Mouse (Mus musculus): ENCODE measurements around the gene Tex10. TPM values are rescaled to one million over a fixed set of nuclear protein-coding genes. Genes with fewer than 3 reads are reported as not detected.

Tex10 gene
- polyA plus RNA-seq, 1 experiment: 11.3 TPM

GRCm38 (mm10) chr4:48427413-48427812, 45.8 kb downstream of the Tex10 start:
- Histone ChIP-seq H3K27me3 (ENCODE audit: control insufficient read depth, insufficient read depth, insufficient read length) (no peaks in the 10 kb centered on the region), H3K36me3 (ENCODE audit: control insufficient read depth, insufficient read depth) (peaks cover 36% of the 10 kb centered on the region), H3K4me2 (ENCODE audit: low read depth) (no peak overlapping the region)

GRCm38 (mm10) chr4:48423738-48424137, 49.5 kb downstream of the Tex10 start:
- TF ChIP-seq MAX (IDR thresholded peaks at IDR 0.05; ENCODE audit: low read depth): no peak
- no peak for TF ChIP-seq POLR2AphosphoS2 (IDR thresholded peaks at IDR 0.05; ENCODE audit: insufficient read length, low read depth)
- TF ChIP-seq TCF12 (IDR thresholded peaks at IDR 0.05; ENCODE audit: insufficient read depth, poor library complexity, severe bottlenecking): no peak
- TF ChIP-seq USF1 (IDR thresholded peaks at IDR 0.05; ENCODE audit: low read depth): no peak
- TF ChIP-seq POLR2A (IDR thresholded peaks at IDR 0.05; ENCODE audit: insufficient read length, low read depth): no peak
- TF ChIP-seq REST (IDR thresholded peaks at IDR 0.05; ENCODE audit: insufficient read depth, insufficient read length): no peak
- no peak for TF ChIP-seq E2F4 (IDR thresholded peaks at IDR 0.05; ENCODE audit: insufficient read depth)
- no peak for TF ChIP-seq CEBPB (IDR thresholded peaks at IDR 0.05; ENCODE audit: insufficient read depth, poor library complexity, severe bottlenecking)
- no peak for TF ChIP-seq TCF3 (IDR thresholded peaks at IDR 0.05; ENCODE audit: insufficient read length, low read depth)
- TF ChIP-seq MYOD1 (IDR thresholded peaks at IDR 0.05; ENCODE audit: control insufficient read depth in 1 of 3, insufficient read length in 2 of 3, low read depth in 2 of 3): no peak
- no peak for TF ChIP-seq MYOG (IDR thresholded peaks at IDR 0.05; ENCODE audit: control insufficient read depth in 1 of 3, insufficient read depth in 1 of 3, insufficient read length in 2 of 3, low read depth in 2 of 3)
- no peak for TF ChIP-seq SRF (IDR thresholded peaks at IDR 0.05; ENCODE audit: control insufficient read depth, insufficient read length, low read depth)
- no peaks in the 10 kb centered on the region for H3K27me3 ChIP-seq (ENCODE audit: control insufficient read depth, insufficient read depth, insufficient read length)
- H3K36me3 ChIP-seq (ENCODE audit: control insufficient read depth, insufficient read depth): peaks cover 8% of the 10 kb centered on the region

More at GRCm38 (mm10) chr4:48427413-48427812, 45.8 kb downstream of the Tex10 start:
- no peak overlapping the region for H3K4me3 ChIP-seq
- TF ChIP-seq E2F4 (IDR thresholded peaks at IDR 0.05; ENCODE audit: insufficient read depth) (no peak), POLR2A (IDR thresholded peaks at IDR 0.05; ENCODE audit: insufficient read length, low read depth) (no peak)
- no peaks in the 10 kb centered on the region for H3K79me2 ChIP-seq (ENCODE audit: control insufficient read depth, insufficient read depth)
- H3ac ChIP-seq (ENCODE audit: control insufficient read depth, insufficient read length): no peak overlapping the region

GRCm38 (mm10) chr4:48422633-48423032, 50.6 kb downstream of the Tex10 start:
- no peak overlapping the region for H3K4me3 ChIP-seq
- peaks cover 1% of the 10 kb centered on the region for H3K36me3 ChIP-seq (ENCODE audit: control insufficient read depth, insufficient read depth)
- H3K27me3 ChIP-seq (ENCODE audit: control insufficient read depth, insufficient read depth, insufficient read length): no peaks in the 10 kb centered on the region
- peak; percentile 44 for TF ChIP-seq POLR2AphosphoS2 (IDR thresholded peaks at IDR 0.05; ENCODE audit: insufficient read length, low read depth)
- no peak for TF ChIP-seq MAX (IDR thresholded peaks at IDR 0.05; ENCODE audit: low read depth)
- no peak for TF ChIP-seq MYOD1 (IDR thresholded peaks at IDR 0.05; ENCODE audit: control insufficient read depth in 1 of 3, insufficient read length in 2 of 3, low read depth in 2 of 3)
- no peak overlapping the region for H3K4me2 ChIP-seq (ENCODE audit: low read depth)
- no peaks in the 10 kb centered on the region for H3K79me2 ChIP-seq (ENCODE audit: control insufficient read depth, insufficient read depth)
- H3ac ChIP-seq (ENCODE audit: control insufficient read depth, insufficient read length): no peak overlapping the region

More at GRCm38 (mm10) chr4:48423738-48424137, 49.5 kb downstream of the Tex10 start:
- Histone ChIP-seq H3K4me3 (no peak overlapping the region), H3K79me2 (ENCODE audit: control insufficient read depth, insufficient read depth) (no peaks in the 10 kb centered on the region), H3K4me2 (ENCODE audit: low read depth) (no peak overlapping the region), H3ac (ENCODE audit: control insufficient read depth, insufficient read length) (no peak overlapping the region)

GRCm38 (mm10) chr4:48418831-48419468, 54.3 kb downstream of the Tex10 start:
- H3K79me2 ChIP-seq (ENCODE audit: control insufficient read depth, insufficient read depth): no peaks in the 10 kb centered on the region
- TF ChIP-seq REST (IDR thresholded peaks at IDR 0.05; ENCODE audit: insufficient read depth, insufficient read length) (no peak), MAX (IDR thresholded peaks at IDR 0.05; ENCODE audit: low read depth) (no peak), TCF12 (IDR thresholded peaks at IDR 0.05; ENCODE audit: insufficient read depth, poor library complexity, severe bottlenecking) (no peak), MYOG (IDR thresholded peaks at IDR 0.05; ENCODE audit: control insufficient read depth in 1 of 3, insufficient read depth in 1 of 3, insufficient read length in 2 of 3, low read depth in 2 of 3) (no peak), POLR2A (IDR thresholded peaks at IDR 0.05; ENCODE audit: insufficient read length, low read depth) (no peak), TCF3 (IDR thresholded peaks at IDR 0.05; ENCODE audit: insufficient read length, low read depth) (no peak), E2F4 (IDR thresholded peaks at IDR 0.05; ENCODE audit: insufficient read depth) (no peak), USF1 (IDR thresholded peaks at IDR 0.05; ENCODE audit: low read depth) (no peak), CEBPB (IDR thresholded peaks at IDR 0.05; ENCODE audit: insufficient read depth, poor library complexity, severe bottlenecking) (no peak), POLR2AphosphoS2 (IDR thresholded peaks at IDR 0.05; ENCODE audit: insufficient read length, low read depth) (no peak), SRF (IDR thresholded peaks at IDR 0.05; ENCODE audit: control insufficient read depth, insufficient read length, low read depth) (no peak), MYOD1 (IDR thresholded peaks at IDR 0.05; ENCODE audit: control insufficient read depth in 1 of 3, insufficient read length in 2 of 3, low read depth in 2 of 3) (no peak)
- no peak overlapping the region for H3K4me3 ChIP-seq
- no peak overlapping the region for H3K4me2 ChIP-seq (ENCODE audit: low read depth)
- H3K36me3 ChIP-seq (ENCODE audit: control insufficient read depth, insufficient read depth): no peaks in the 10 kb centered on the region
- H3ac ChIP-seq (ENCODE audit: control insufficient read depth, insufficient read length): no peak overlapping the region
- H3K27me3 ChIP-seq (ENCODE audit: control insufficient read depth, insufficient read depth, insufficient read length): no peaks in the 10 kb centered on the region

GRCm38 (mm10) chr4:48415838-48416335, 57.4 kb downstream of the Tex10 start:
- peak in 1 of 3 experiments; percentile 12 for TF ChIP-seq MYOG (IDR thresholded peaks at IDR 0.05; ENCODE audit: control insufficient read depth in 1 of 3, insufficient read depth in 1 of 3, insufficient read length in 2 of 3, low read depth in 2 of 3)
- peak in 2 of 3 experiments; percentile 66 to 69 for TF ChIP-seq MYOD1 (IDR thresholded peaks at IDR 0.05; ENCODE audit: control insufficient read depth in 1 of 3, insufficient read length in 2 of 3, low read depth in 2 of 3)
- no peak for TF ChIP-seq SRF (IDR thresholded peaks at IDR 0.05; ENCODE audit: control insufficient read depth, insufficient read length, low read depth)
- no peak for TF ChIP-seq POLR2AphosphoS2 (IDR thresholded peaks at IDR 0.05; ENCODE audit: insufficient read length, low read depth)
- TF ChIP-seq MAX (IDR thresholded peaks at IDR 0.05; ENCODE audit: low read depth): no peak
- no peak overlapping the region for H3ac ChIP-seq (ENCODE audit: control insufficient read depth, insufficient read length)

More at GRCm38 (mm10) chr4:48415838-48416335, 57.4 kb downstream of the Tex10 start:
- H3K4me2 ChIP-seq (ENCODE audit: low read depth): no peak overlapping the region
- no peak overlapping the region for H3K4me3 ChIP-seq
- H3K36me3 ChIP-seq (ENCODE audit: control insufficient read depth, insufficient read depth): no peaks in the 10 kb centered on the region
- H3K79me2 ChIP-seq (ENCODE audit: control insufficient read depth, insufficient read depth): no peaks in the 10 kb centered on the region
- H3K27me3 ChIP-seq (ENCODE audit: control insufficient read depth, insufficient read depth, insufficient read length): no peaks in the 10 kb centered on the region

All from myocyte (in vitro differentiated cells).